Mouse (Mus musculus) kidney, embryonic 16.5 days (tissue): ENCODE measurements around the gene Asphd1. TPM values are rescaled to one million over a fixed set of nuclear protein-coding genes. Genes with fewer than 3 reads are reported as not detected.
A peak's percentile ranks its signal among the peaks of the same experiment; 100 is the strongest.

Source experiments
- ATAC-seq: fragments of 200-750 bp; cut with Nextera tagmentation; 2 replicates; pipeline ENCODE4 v1.8.0; 2017; ENCODE audit warnings: moderate TSS enrichment; ENCODE audit not compliant: low FRiP score, low TSS enrichment
- H3K27ac ChIP-seq: fragments of 300-500 bp; sonication (generic); 2 replicates; pipeline ENCODE4 v1.5.1; 2014; ENCODE audit warnings: low read length
- H3K27me3 ChIP-seq: fragments of 300-500 bp; sonication (generic); 2 replicates; pipeline ENCODE4 v1.6.1; 2014; ENCODE audit warnings: low read length, control low read depth, mixed read lengths; ENCODE audit not compliant: insufficient read depth
- H3K36me3 ChIP-seq: fragments of 300-500 bp; sonication (generic); 2 replicates; pipeline ENCODE4 v1.6.1; 2014; ENCODE audit warnings: low read length, control low read depth, mixed read lengths; ENCODE audit not compliant: insufficient read depth
- H3K4me1 ChIP-seq: fragments of 300-500 bp; sonication (generic); 2 replicates; pipeline ENCODE4 v1.6.1; 2014; ENCODE audit warnings: low read length, control low read depth, mixed read lengths; ENCODE audit not compliant: insufficient read depth
- H3K4me2 ChIP-seq: fragments of 300-500 bp; sonication (generic); replicated peaks from 2 replicates; pipeline ENCODE4 v1.6.1; 2014; ENCODE audit warnings: low read depth, low read length
- H3K4me3 ChIP-seq: fragments of 300-500 bp; sonication (generic); 2 replicates; pipeline ENCODE4 v1.5.1; 2014; ENCODE audit warnings: mild to moderate bottlenecking, low read length
- H3K9ac ChIP-seq: fragments of 300-500 bp; sonication (generic); replicated peaks from 2 replicates; pipeline ENCODE4 v1.6.1; 2014; ENCODE audit warnings: low read length
- H3K9me3 ChIP-seq: fragments of 300-500 bp; sonication (generic); 2 replicates; pipeline ENCODE4 v1.6.1; 2016; ENCODE audit warnings: low read length, control low read depth
- WGBS: fragments of 180-500 bp; shearing (Covaris S2); extraction: QIAGEN DNeasy Blood & Tissue Kit; methylation state at CpG from one replicate; pipeline ENCODE4 v1.1.7; 2014; 5-methylcytosine and 5-hydroxymethylcytosine counted together
- polyA plus RNA-seq: library from polyadenylated mRNA; unstranded; fragments of >200 nt; fragmentation: Nextera tagmentation; extraction: Ambion mirVana; gene quantifications from 2 replicates; pipeline ENCODE4 v1.2.1, GENCODE M21; 2015

The Asphd1 gene
- polyA plus RNA-seq: 0.12 and 0.24 TPM in 2 replicates

GRCm38 (mm10) chr7:126949403-126949792, at the start of gene Asphd1:
Gene Asphd1, minus strand, starts transcription at chr7:126949582.
- peaks cover 8% of the 10 kb centered on the region for H3K4me1 ChIP-seq
- 0 out of 2 replicates have a peak, but pooled peaks have one; percentile 1 for ATAC-seq
- WGBS: 1% methylated on average over 21 of the region's 21 CpGs
- peak within 1 kb of the TSS; percentile 46; the same call in 1 of the 2 replicates for H3K9ac ChIP-seq
- peak within 1 kb of the TSS; percentile 54 for H3K4me3 ChIP-seq
- H3K9me3 ChIP-seq: no peaks in the 10 kb centered on the region
- no peak within 1 kb of the TSS for H3K27ac ChIP-seq
- H3K4me2 ChIP-seq: peak within 1 kb of the TSS; percentile 99
- peaks cover 23% of the 10 kb centered on the region for H3K27me3 ChIP-seq
- no peaks in the 10 kb centered on the region for H3K36me3 ChIP-seq

GRCm38 (mm10) chr7:126996449-126996848, 47.1 kb upstream of the Asphd1 start:
- H3K9me3 ChIP-seq: no peaks in the 10 kb centered on the region
- H3K4me2 ChIP-seq: no peak overlapping the region
- no peak overlapping the region for H3K9ac ChIP-seq
- no peak for ATAC-seq
- H3K4me3 ChIP-seq: no peak overlapping the region
- no peak overlapping the region for H3K27ac ChIP-seq
- no peaks in the 10 kb centered on the region for H3K4me1 ChIP-seq
- 80% methylated on average over 4 of the region's 4 CpGs for WGBS
- H3K27me3 ChIP-seq: no peaks in the 10 kb centered on the region
- H3K36me3 ChIP-seq: 0 out of 2 replicates have a peak, but pooled peaks cover 7% of the 10 kb centered on the region

DNA sequence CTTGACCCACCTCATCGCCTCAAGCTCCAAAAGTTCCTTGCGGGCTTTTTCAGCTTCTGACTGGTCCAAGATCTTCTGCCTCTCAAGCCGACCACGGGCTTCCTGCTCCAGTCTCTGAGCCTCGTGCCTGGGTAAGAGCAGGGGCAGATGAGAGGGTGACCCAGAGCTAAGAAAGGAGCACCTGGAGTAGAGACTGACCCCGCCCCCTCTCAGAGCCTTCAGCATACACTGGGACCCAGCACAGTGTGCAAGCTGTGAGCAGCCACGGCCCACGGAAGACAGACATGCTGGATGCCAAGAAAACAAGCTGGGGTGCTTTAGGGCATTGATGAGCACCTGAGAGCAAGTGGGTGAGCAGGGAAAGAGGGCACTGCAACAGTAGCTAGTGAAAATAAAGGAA, 39.4 kb upstream of the Asphd1 start:
- WGBS: 74% methylated on average over 8 of the region's 8 CpGs
- no peak overlapping the region for H3K9ac ChIP-seq
- H3K27me3 ChIP-seq: no peaks in the 10 kb centered on the region
- no peak overlapping the region for H3K4me2 ChIP-seq
- H3K36me3 ChIP-seq: no peaks in the 10 kb centered on the region
- no peaks in the 10 kb centered on the region for H3K4me1 ChIP-seq
- ATAC-seq: no peak
- H3K9me3 ChIP-seq: no peaks in the 10 kb centered on the region
- no peak overlapping the region for H3K27ac ChIP-seq
- no peak overlapping the region for H3K4me3 ChIP-seq

DNA sequence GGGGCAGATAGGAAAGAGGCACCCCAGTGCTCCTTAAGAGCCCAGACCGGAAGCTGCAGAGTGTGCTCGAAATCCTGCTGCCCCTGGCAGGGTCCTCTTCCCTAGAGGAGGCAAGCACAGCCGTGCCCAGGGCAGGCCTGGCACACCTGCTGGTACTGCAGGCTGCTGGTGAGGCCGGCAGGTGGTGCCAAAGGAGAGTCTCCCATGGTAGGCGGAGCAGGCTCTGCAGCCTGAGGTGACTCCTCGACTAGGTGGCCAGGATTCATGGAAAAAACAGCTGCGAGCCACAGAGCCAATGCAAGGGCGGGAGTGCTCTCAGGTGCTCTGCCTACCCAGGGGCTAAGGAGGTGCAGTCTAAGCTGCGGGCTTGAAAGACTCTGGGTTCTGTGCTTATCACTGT, 36.9 kb upstream of the Asphd1 start:
- Histone ChIP-seq H3K9me3 (no peaks in the 10 kb centered on the region), H3K27me3 (no peaks in the 10 kb centered on the region), H3K4me3 (no peak overlapping the region), H3K9ac (no peak overlapping the region), H3K36me3 (peaks cover 2% of the 10 kb centered on the region; the same call in 1 of the 2 replicates), H3K27ac (no peak overlapping the region), H3K4me2 (no peak overlapping the region), H3K4me1 (no peaks in the 10 kb centered on the region)
- 45% methylated on average over 9 of the region's 9 CpGs for WGBS
- peak; percentile 62 for ATAC-seq

DNA sequence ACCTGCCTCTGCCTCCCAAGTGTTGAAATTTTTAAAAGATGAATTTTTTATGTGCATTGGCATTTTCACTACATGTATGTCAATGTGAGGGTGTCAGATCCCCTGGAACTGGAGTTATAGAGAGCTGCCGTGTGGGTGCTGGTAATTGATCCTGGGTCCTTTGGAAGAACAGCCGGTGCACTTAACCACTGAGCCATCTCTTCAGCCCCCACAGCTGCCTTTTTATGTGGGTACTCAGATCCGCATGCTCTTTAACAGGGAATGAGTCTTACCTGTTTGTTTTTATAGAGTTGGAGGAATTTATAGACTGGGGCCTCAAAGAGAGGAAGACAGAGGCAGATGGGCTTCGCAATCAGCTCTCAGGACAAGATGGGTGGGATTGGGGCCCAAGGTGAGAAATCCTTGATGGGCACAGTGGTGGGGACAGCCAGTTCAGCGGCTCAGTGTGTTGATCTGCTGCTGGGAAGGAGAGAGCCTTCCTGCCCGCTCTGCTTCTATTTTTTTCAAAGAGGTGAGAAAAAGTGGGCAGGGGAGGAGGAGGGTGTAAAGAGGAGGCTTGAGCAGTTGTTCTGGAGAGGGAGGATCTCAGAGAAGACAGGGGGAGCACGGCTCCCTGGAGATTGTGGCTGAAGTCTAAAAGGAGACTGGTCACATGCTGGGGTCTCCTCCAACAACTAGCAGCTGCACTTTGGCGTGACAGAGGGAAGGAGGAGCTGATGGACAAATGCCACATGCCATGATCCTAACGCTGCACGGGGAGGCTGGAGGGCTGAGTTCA, 35.5 kb upstream of the Asphd1 start:
- ATAC-seq: no peak
- H3K4me2 ChIP-seq: no peak overlapping the region
- no peak overlapping the region for H3K27ac ChIP-seq
- no peak overlapping the region for H3K4me3 ChIP-seq
- no peak overlapping the region for H3K9ac ChIP-seq
- no peaks in the 10 kb centered on the region for H3K9me3 ChIP-seq
- H3K4me1 ChIP-seq: no peaks in the 10 kb centered on the region
- no peaks in the 10 kb centered on the region for H3K27me3 ChIP-seq
- WGBS: 26% methylated on average over 10 of the region's 10 CpGs
- peaks cover 10% of the 10 kb centered on the region; the same call in 1 of the 2 replicates for H3K36me3 ChIP-seq

- no peak for ATAC-seq
- Histone ChIP-seq H3K27me3 (no peaks in the 10 kb centered on the region), H3K4me1 (no peaks in the 10 kb centered on the region), H3K27ac (no peak overlapping the region), H3K4me3 (no peak overlapping the region), H3K9ac (no peak overlapping the region), H3K4me2 (no peak overlapping the region), H3K9me3 (no peaks in the 10 kb centered on the region), H3K36me3 (peaks cover 27% of the 10 kb centered on the region)
- WGBS: 68% methylated on average over 7 of the region's 7 CpGs
Measured at GRCm38 (mm10) chr7:126983113-126983512, 33.7 kb upstream of the Asphd1 start.

- Histone ChIP-seq H3K9ac (no peak overlapping the region), H3K27me3 (no peaks in the 10 kb centered on the region), H3K4me3 (no peak overlapping the region), H3K4me2 (no peak overlapping the region), H3K36me3 (peaks cover 30% of the 10 kb centered on the region), H3K4me1 (peaks cover under 1% of the 10 kb centered on the region; the same call in 1 of the 2 replicates), H3K9me3 (no peaks in the 10 kb centered on the region), H3K27ac (no peak overlapping the region)
- 91% methylated on average over 4 of the region's 4 CpGs for WGBS
- no peak for ATAC-seq
Measured at GRCm38 (mm10) chr7:126982054-126982453, 32.7 kb upstream of the Asphd1 start.

DNA sequence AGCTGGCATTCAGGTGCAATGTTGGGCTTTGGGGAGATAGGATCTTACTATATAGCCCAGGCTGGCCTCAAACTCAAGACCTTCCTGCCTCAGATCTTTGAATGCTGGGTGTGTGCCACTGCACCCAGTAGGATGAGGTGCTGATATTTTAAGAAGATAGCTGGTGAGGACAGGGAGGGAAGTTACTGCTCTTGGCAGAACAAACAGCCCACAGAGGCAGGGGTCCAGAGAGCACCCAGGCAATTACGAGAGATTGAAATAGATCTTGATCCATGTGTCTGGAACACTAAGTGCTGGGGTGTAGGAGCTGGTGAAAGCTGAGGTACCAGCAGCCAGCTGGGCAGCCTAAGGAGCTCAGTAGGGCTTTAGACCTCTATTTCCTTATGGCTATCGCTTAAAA, 32.2 kb upstream of the Asphd1 start:
- WGBS: 83% methylated on average over 2 of the region's 2 CpGs

GRCm38 (mm10) chr7:126978841-126979240, 29.5 kb upstream of the Asphd1 start:
- no peak for ATAC-seq
- Histone ChIP-seq H3K4me2 (no peak overlapping the region), H3K36me3 (peaks cover 30% of the 10 kb centered on the region), H3K27me3 (no peaks in the 10 kb centered on the region), H3K27ac (no peak overlapping the region), H3K9me3 (no peaks in the 10 kb centered on the region), H3K4me3 (no peak overlapping the region), H3K9ac (no peak overlapping the region), H3K4me1 (peaks cover 6% of the 10 kb centered on the region)
- whole genome bisulfite sequencing: 82% methylated on average over 6 of the region's 6 CpGs

More for the DNA sequence above, 32.2 kb upstream of the Asphd1 start:
- Histone ChIP-seq H3K27ac (no peak overlapping the region), H3K27me3 (no peaks in the 10 kb centered on the region), H3K4me3 (no peak overlapping the region), H3K4me1 (peaks cover 3% of the 10 kb centered on the region; the same call in 1 of the 2 replicates), H3K4me2 (no peak overlapping the region), H3K9me3 (no peaks in the 10 kb centered on the region), H3K9ac (no peak overlapping the region), H3K36me3 (peaks cover 30% of the 10 kb centered on the region)
- no peak for ATAC-seq

DNA sequence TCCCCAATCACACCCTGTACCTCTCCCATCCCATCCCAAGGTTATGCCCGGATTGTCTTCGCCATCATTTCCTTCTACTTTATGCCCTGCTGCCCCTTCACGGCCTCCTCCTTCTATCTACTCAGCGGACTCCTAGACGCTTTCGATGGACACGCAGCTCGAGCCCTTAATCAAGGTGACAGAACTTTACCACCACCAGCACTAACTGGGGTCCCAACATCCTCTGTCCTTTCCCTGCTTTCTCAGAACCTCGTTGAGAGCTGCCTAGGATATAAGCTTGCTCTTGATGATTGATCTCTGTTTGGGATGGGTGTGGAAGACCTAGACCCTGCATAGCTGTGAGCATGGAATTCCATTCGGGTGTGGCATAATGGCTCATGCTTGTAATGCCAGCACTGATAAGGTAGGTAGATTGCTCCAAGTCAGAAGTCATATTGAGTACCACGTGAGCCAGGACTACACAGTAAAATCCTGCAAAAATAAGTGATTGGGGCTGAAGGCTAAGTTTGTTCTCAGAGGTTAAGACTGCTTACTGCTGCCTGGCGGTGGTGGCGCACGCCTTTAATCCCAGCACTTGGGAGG, 27.6 kb upstream of the Asphd1 start:
- 26% methylated on average over 14 of the region's 14 CpGs for WGBS
- H3K4me1 ChIP-seq: peaks cover 6% of the 10 kb centered on the region
- no peak for ATAC-seq

More for the DNA sequence above, 27.6 kb upstream of the Asphd1 start:
- peaks cover 30% of the 10 kb centered on the region for H3K36me3 ChIP-seq
- no peaks in the 10 kb centered on the region for H3K9me3 ChIP-seq
- peak overlapping the region; percentile 98 for H3K27ac ChIP-seq
- peak overlapping the region; percentile 98 for H3K9ac ChIP-seq
- no peaks in the 10 kb centered on the region for H3K27me3 ChIP-seq
- H3K4me2 ChIP-seq: peak overlapping the region; percentile 82
- H3K4me3 ChIP-seq: peak overlapping the region; percentile 99
